Mouse (Mus musculus): Measurements from ENCODE around the gene Gm6902. TPM values are rescaled to one million over a fixed set of nuclear protein-coding genes. Genes with fewer than 3 reads are reported as not detected.

Gm6902 gene
- not detected in 2 replicates for polyA plus RNA-seq (2012; rRNA removed)

DNA sequence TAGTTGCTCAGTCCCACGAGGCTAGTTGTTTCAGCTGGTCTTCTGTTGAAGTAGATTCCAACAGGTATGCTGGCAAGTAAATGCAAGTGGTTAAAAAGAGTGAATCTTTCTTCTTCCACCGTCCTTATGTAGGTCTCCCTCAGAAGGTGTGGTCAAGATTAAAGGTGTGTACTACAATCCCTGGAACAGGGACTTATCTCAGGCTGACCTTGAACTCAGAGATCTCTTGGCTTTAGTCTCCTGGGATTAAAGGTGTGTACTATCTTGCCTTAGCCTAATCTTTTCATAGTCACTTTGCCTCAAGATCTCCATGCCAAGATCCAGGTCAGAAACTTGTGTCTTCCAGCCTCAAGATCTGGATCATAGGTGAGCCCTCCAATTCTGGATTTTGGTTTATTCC lies at the start of gene Gm6902:
Gene Gm6902, minus strand, starts transcription at position 101 of the 400 bp plus-strand sequence.

DNA sequence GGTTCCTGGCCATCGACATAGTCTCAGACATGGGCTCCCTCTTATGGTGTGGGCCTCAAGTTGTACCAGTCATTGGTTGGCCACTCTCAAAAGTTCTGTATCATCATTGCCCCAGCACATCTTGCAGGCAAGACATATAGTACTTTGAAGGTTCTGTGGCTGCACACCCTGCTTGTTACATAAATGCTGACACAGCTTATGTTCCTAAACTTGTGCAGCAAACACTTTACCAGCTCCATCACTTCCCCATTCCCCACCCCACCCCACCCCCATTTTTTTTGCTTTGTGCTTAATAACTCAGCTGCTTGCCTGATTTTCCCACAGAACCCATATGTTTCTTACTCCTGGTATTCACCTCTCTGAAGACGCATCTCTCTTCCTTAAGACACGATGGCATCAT lies 22.2 kb upstream of the Gm6902 start, which contains the start of gene Nlrp4e:
Gene Nlrp4e, plus strand, starts transcription at position 301 of the 400 bp plus-strand sequence.

DNA sequence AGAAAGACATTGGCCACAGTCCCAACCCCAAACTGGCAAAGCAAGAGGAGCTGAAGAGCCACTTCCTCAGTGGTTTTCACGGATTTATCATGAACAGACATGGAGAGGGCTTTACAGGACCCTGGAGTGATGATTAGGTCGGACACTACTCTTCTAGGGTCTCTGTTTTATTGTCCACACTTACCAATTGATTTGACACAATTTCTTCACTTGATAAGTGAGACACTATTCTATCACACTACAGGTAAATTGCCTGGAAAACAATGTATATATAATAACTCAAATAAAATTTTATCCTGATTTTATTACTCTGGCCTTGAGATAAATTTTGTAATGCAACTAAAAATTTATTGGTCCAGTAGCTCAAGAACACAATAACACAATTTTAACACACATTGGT lies 27.1 kb downstream of the Gm6902 start, which contains the start of gene Vmn1r166:
Gene Vmn1r166, minus strand, starts transcription at position 101 of the 400 bp plus-strand sequence.

Other genes with a start within 250 kb of the Gm6902 start
- gene Vmn1r163, start 223.4 kb downstream of the Gm6902 start, polyA plus RNA-seq (2012; rRNA removed) = not detected in 2 replicates
- not detected in 2 replicates for gene Gm8720, start 211.4 kb downstream of the Gm6902 start, polyA plus RNA-seq (2012; rRNA removed)
- not detected in 2 replicates for gene Gm10662, start 134.4 kb downstream of the Gm6902 start, polyA plus RNA-seq (2012; rRNA removed)
- not detected in 2 replicates for gene Vmn1r165, start 61.6 kb downstream of the Gm6902 start, polyA plus RNA-seq (2012; rRNA removed)
- gene Vmn1r166, start 27.2 kb downstream of the Gm6902 start, polyA plus RNA-seq (2012; rRNA removed) = not detected in 2 replicates
- gene Nlrp4e, start 22.3 kb upstream of the Gm6902 start, polyA plus RNA-seq (2012; rRNA removed) = not detected in 2 replicates
- not detected in 2 replicates for gene Nlrp5, start 107.0 kb upstream of the Gm6902 start, polyA plus RNA-seq (2012; rRNA removed)
- not detected in 2 replicates for gene Vmn1r167, start 228.3 kb upstream of the Gm6902 start, polyA plus RNA-seq (2012; rRNA removed)

All from liver, embryonic 14 days (tissue).